Mouse (Mus musculus) bone marrow macrophage, adult 2 months (primary cell): ENCODE measurements around the gene Tmem205.

Experiments used
- CTCF ChIP-seq: IDR thresholded peaks from 2 replicates; pipeline ENCODE4 v1.5.1; 2012; ENCODE audit warnings: low read depth, mild to moderate bottlenecking, low read length, moderate library complexity
- POLR2A ChIP-seq: IDR thresholded peaks from 2 replicates; pipeline ENCODE4 v1.6.1; 2012; ENCODE audit warnings: mild to moderate bottlenecking, low read depth, low read length, borderline replicate concordance

DNA sequence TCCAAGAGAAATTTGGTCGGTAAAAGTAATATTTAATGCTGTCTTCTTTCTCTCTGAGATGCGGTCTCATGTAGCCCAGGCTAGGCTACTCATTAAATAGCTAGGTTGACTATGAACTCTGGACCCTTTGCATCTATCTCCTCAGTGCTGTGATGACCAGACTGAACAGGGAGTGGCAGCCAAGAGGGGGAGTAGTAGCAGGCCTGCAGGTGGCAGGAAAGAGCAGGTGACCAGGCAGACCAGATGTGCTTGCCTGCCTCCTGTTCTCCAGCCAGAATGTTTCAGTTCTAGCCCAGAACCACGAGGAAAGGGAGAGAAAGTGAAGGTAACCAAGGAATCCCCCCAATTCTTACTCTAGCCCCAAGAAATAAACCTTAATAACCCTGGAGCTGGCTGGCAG is 38.1 kb downstream of the Tmem205 start:
- TF ChIP-seq CTCF (no peak), POLR2A (no peak)
